Mouse (Mus musculus): ENCODE results near the gene Rbfox3.
A peak's percentile ranks its signal among the peaks of the same experiment; 100 is the strongest.

Rbfox3 gene

GRCm38 (mm10) chr11:118490566-118491218 is 420.7 kb downstream of the Rbfox3 start:
- DNase-seq: peak; percentile 70

- no peak for DNase-seq
These were observed 422.5 kb downstream of the Rbfox3 start for GRCm38 (mm10) chr11:118488907-118489270.

GRCm38 (mm10) chr11:118488191-118488906 is 423.0 kb downstream of the Rbfox3 start:
- DNase-seq: no peak

- DNase-seq: no peak
These were observed 424.3 kb downstream of the Rbfox3 start for GRCm38 (mm10) chr11:118486881-118487772.

- DNase-seq: no peak
These were observed 425.1 kb downstream of the Rbfox3 start for GRCm38 (mm10) chr11:118486281-118486680.

- DNase-seq: no peak
These were observed 425.6 kb downstream of the Rbfox3 start for GRCm38 (mm10) chr11:118485780-118486179.

GRCm38 (mm10) chr11:118485338-118485737 is 426.1 kb downstream of the Rbfox3 start:
- no peak for DNase-seq

- no peak for DNase-seq
These were observed 427.2 kb downstream of the Rbfox3 start for GRCm38 (mm10) chr11:118484169-118484568.

- DNase-seq: no peak
These were observed 429.6 kb downstream of the Rbfox3 start for GRCm38 (mm10) chr11:118481751-118482150.

- no peak for DNase-seq
These were observed 430.2 kb downstream of the Rbfox3 start for GRCm38 (mm10) chr11:118481231-118481630.

GRCm38 (mm10) chr11:118479776-118480175 is 431.6 kb downstream of the Rbfox3 start:
- peak; percentile 66 for DNase-seq

- DNase-seq: peak; percentile 98
These were observed 434.7 kb downstream of the Rbfox3 start, which contains the start of gene Engase for GRCm38 (mm10) chr11:118476396-118477373. TSS of gene Engase (plus strand) at chr11:118476829.

GRCm38 (mm10) chr11:118475496-118476083 is 435.8 kb downstream of the Rbfox3 start:
- DNase-seq: no peak

- DNase-seq: no peak
These were observed 437.4 kb downstream of the Rbfox3 start for GRCm38 (mm10) chr11:118473842-118474500.

GRCm38 (mm10) chr11:118473161-118473560 is 438.2 kb downstream of the Rbfox3 start:
- no peak for DNase-seq

GRCm38 (mm10) chr11:118471676-118472075 is 439.7 kb downstream of the Rbfox3 start:
- no peak for DNase-seq

- no peak for DNase-seq
These were observed 441.0 kb downstream of the Rbfox3 start for GRCm38 (mm10) chr11:118470234-118470966.

GRCm38 (mm10) chr11:118469509-118470160 is 441.8 kb downstream of the Rbfox3 start:
- DNase-seq: no peak

- DNase-seq: no peak
These were observed 443.9 kb downstream of the Rbfox3 start for GRCm38 (mm10) chr11:118467441-118468035.

Data from kidney, adult 9 months (tissue).